Mouse (Mus musculus): ENCODE results near the gene Slc13a3.

DNA sequence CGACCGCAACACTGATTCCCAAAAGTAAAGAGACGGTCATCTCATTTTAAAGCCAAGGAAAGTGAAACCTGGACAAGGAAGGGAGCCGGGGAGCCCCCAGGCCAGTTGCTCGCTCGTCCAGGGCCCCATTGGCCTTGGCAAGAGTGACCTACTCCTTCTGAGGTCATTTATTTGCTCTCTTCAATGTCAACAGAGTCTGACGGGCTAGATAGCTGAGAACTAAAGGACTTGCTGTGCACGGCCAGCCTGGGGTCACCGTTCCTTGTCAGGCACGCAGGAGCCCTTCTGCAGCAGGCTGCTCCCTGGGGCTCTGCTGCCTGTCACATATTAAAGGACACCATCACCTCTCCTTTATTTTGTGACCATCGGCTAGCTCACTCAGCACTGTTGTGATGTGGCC lies 1.1 kb downstream of the Slc13a3 start:
- TF ChIP-seq CTCF (IDR thresholded peaks at IDR 0.05) = no peak
- TF ChIP-seq EP300 (IDR thresholded peaks at IDR 0.05; ENCODE audit: insufficient read depth, low read depth, low read length) = no peak
- TF ChIP-seq POLR2A (IDR thresholded peaks at IDR 0.05; ENCODE audit: insufficient read depth, low read depth, low read length) = no peak
